ENCODE assay signal across 8 mouse cellular contexts in genomic region chr1:134086811-134087398, GRCm38 (mm10). TPM values are rescaled to one million over a fixed set of nuclear protein-coding genes. Genes with fewer than 3 reads are reported as not detected.
A peak's percentile ranks its signal among the peaks of the same experiment; 100 is the strongest.
DNase-seq lines count a peak whose midpoint lies in the region; ATAC-seq and TF ChIP-seq lines count a peak whose summit lies in the region.
"Had no signal": no experiment of that assay in that cellular context is flagged by ENCODE, and none has a peak within 500 bp of the region (broad histone marks: within the 10 kb centered on the region; RNA-seq: fewer than 3 reads in every experiment).

No protein-coding gene starts in this region.

- H3K27me3 ChIP-seq in embryonic facial prominence, embryonic 11.5 days (ENCODE audit: control insufficient read depth, insufficient read depth, low read length): no peaks in the 10 kb centered on the region; the same call in 1 of the 2 replicates
- no peaks in the 10 kb centered on the region for H3K27me3 ChIP-seq in myocyte (ENCODE audit: control insufficient read depth, insufficient read depth, insufficient read length)

- H3K9ac ChIP-seq in embryonic facial prominence, embryonic 11.5 days (replicated peaks; ENCODE audit: low read length): peak overlapping the region; percentile 14; the same call in 1 of the 2 replicates

- H3K4me1 ChIP-seq in brown adipose tissue, adult 24 weeks (ENCODE audit: control insufficient read depth, insufficient read depth, insufficient read length, low read length): peaks cover 29% of the 10 kb centered on the region
- H3K4me1 ChIP-seq in embryonic facial prominence, embryonic 11.5 days (ENCODE audit: control insufficient read depth, insufficient read depth, low read length): no peaks in the 10 kb centered on the region

- intact Hi-C loops in heart, postnatal 14 days (cut with DNase I): no loop called here

- no peak for TF ChIP-seq POLR2A in myocyte (IDR thresholded peaks at IDR 0.05; ENCODE audit: insufficient read length, low read depth)

- peak overlapping the region; percentile 30 for H3K4me3 ChIP-seq in brown adipose tissue, adult 24 weeks (ENCODE audit: insufficient read depth, low read depth, low read length)
- H3K4me3 ChIP-seq in embryonic facial prominence, embryonic 11.5 days (ENCODE audit: low read depth, low read length): no peak overlapping the region
- H3K4me3 ChIP-seq in myocyte: peak overlapping the region; percentile 19

- H3K4me2 ChIP-seq in embryonic facial prominence, embryonic 11.5 days (ENCODE audit: low read depth, low read length): no peak overlapping the region
- peak overlapping the region; percentile 69 for H3K4me2 ChIP-seq in myocyte (ENCODE audit: low read depth)

- H3K27ac ChIP-seq in brown adipose tissue, adult 24 weeks (replicated peaks; ENCODE audit: low read depth, low read length): peak overlapping the region; percentile 65
- no peak overlapping the region for H3K27ac ChIP-seq in embryonic facial prominence, embryonic 11.5 days (replicated peaks; ENCODE audit: low read depth, low read length)

- 50% methylated on average over 16 of the region's 16 CpGs for WGBS in embryonic facial prominence, embryonic 11.5 days

- H3ac ChIP-seq in myocyte (ENCODE audit: control insufficient read depth, insufficient read length): no peak overlapping the region

- ATAC-seq in embryonic facial prominence, embryonic 11.5 days (replicated peaks; ENCODE audit: insufficient number of reproducible peaks, low FRiP score, low TSS enrichment, low read depth): no peak

- no peaks in the 10 kb centered on the region for H3K9me3 ChIP-seq in embryonic facial prominence, embryonic 11.5 days (replicated peaks; ENCODE audit: control insufficient read depth, low read length)

- H3K36me3 ChIP-seq in embryonic facial prominence, embryonic 11.5 days (replicated peaks; ENCODE audit: control insufficient read depth, insufficient read depth, low read depth, low read length): no peaks in the 10 kb centered on the region
- H3K36me3 ChIP-seq in myocyte (ENCODE audit: control insufficient read depth, insufficient read depth): no peaks in the 10 kb centered on the region

- DNase-seq in embryonic facial prominence, embryonic 11.5 days (ENCODE audit: low spot score): no peak
- DNase-seq in heart, postnatal 14 days: peak; percentile 52 to 66
- DNase-seq in liver: peak; percentile 86
- no peak for DNase-seq in spleen, adult 12 weeks (ENCODE audit: low spot score)
- no peak for DNase-seq in right cerebral cortex, adult 2 months (ENCODE audit: low spot score in 2 of 2)

- no peaks in the 10 kb centered on the region for H3K79me2 ChIP-seq in myocyte (ENCODE audit: control insufficient read depth, insufficient read depth)

TF ChIP-seq in myocyte, 11 proteins besides CTCF, POLR2A, EP300 and RAD21:
- no peak for TF ChIP-seq POLR2AphosphoS2 (IDR thresholded peaks at IDR 0.05; ENCODE audit: insufficient read length, low read depth)
- peak in 1 of 3 experiments; percentile 1 for TF ChIP-seq MYOD1 (IDR thresholded peaks at IDR 0.05; ENCODE audit: control insufficient read depth in 1 of 3, insufficient read length in 2 of 3, low read depth in 2 of 3)
- TF ChIP-seq E2F4 (IDR thresholded peaks at IDR 0.05; ENCODE audit: insufficient read depth): no peak
TF ChIP-seq in myocyte: peak in this region for 1.

RNA-seq across cellular contexts. Expression of gene Btg2, which starts 8.0 kb away (rescaled TPM):
- 16.6 and 53.4 TPM in 2 replicates for polyA plus RNA-seq in brown adipose tissue, adult 24 weeks (2012; ENCODE audit: insufficient read depth, insufficient read length, missing spikeins)
- polyA plus RNA-seq in embryonic facial prominence, embryonic 11.5 days (2014; fragmentation: Nextera tagmentation; extraction: Ambion mirVana): 38.1 and 38.9 TPM in 2 replicates
- total RNA-seq in heart, postnatal 14 days (2021): 10 to 100 TPM; 37.3 to 47.7 TPM
- polyA plus RNA-seq in myocyte (2012; fragmentation: generic; extraction: Trizol): 13.8 TPM

RNA-seq across cellular contexts. Expression of gene Chit1, which starts 24.1 kb away (rescaled TPM):
- not detected in 2 replicates for polyA plus RNA-seq in brown adipose tissue, adult 24 weeks (2012; ENCODE audit: insufficient read depth, insufficient read length, missing spikeins)
- not detected in 2 replicates for polyA plus RNA-seq in embryonic facial prominence, embryonic 11.5 days (2014; fragmentation: Nextera tagmentation; extraction: Ambion mirVana)
- total RNA-seq in heart, postnatal 14 days (2021): not detected
- 0.08 TPM for polyA plus RNA-seq in myocyte (2012; fragmentation: generic; extraction: Trizol)

RNA-seq across cellular contexts. Expression of gene Fmod, which starts 49.9 kb away (rescaled TPM):
- polyA plus RNA-seq in brown adipose tissue, adult 24 weeks (2012; ENCODE audit: insufficient read depth, insufficient read length, missing spikeins): 0.38 and 0.55 TPM in 2 replicates
- polyA plus RNA-seq in embryonic facial prominence, embryonic 11.5 days (2014; fragmentation: Nextera tagmentation; extraction: Ambion mirVana): 2.4 and 3.9 TPM in 2 replicates
- total RNA-seq in heart, postnatal 14 days (2021): 10 to 100 TPM; 13.5 to 17.4 TPM
- 0.23 TPM for polyA plus RNA-seq in myocyte (2012; fragmentation: generic; extraction: Trizol)
- total RNA-seq: common myeloid progenitor, adult 5-6 weeks had no signal

Comparison
In these comparisons a context has a peak if more than half of its experiments do, and no peak if none do; other contexts are left out.
1. DNase-seq: peak in heart, postnatal 14 days (2 of 2) and liver (single experiment); none in embryonic facial prominence, embryonic 11.5 days (single experiment), spleen, adult 12 weeks (single experiment) and right cerebral cortex, adult 2 months (0 of 2).